Mouse (Mus musculus) retina, adult 2 months (tissue): ENCODE measurements around the gene Olfr1295.

Source experiments
- DNase-seq: peaks from one replicate; pipeline ENCODE4 v3.0.0-alpha.2; 2012; ENCODE audit warnings: low read depth, low spot score

Gene Olfr1295

GRCm38 (mm10) chr2:111569581-111569980, at the start of gene Olfr1295:
Gene Olfr1295, minus strand, starts transcription at chr2:111569681.
- DNase-seq = no peak

- no peak for DNase-seq
These were observed 29.3 kb downstream of the Olfr1295 start, which contains the start of gene Olfr1294 for GRCm38 (mm10) chr2:111540191-111540590. Gene Olfr1294, minus strand, starts transcription at chr2:111540291.

GRCm38 (mm10) chr2:111524903-111525302, 44.6 kb downstream of the Olfr1295 start, which contains the start of gene Olfr1293-ps:
Gene Olfr1293-ps, plus strand, starts transcription at chr2:111525203.
- no peak for DNase-seq

GRCm38 (mm10) chr2:111517451-111517850, 52.0 kb downstream of the Olfr1295 start:
- DNase-seq = no peak
